Mouse (Mus musculus) intestine, embryonic 15.5 days (tissue): Measurements from ENCODE around the gene Smyd3. TPM values are rescaled to one million over a fixed set of nuclear protein-coding genes. Genes with fewer than 3 reads are reported as not detected.

Experiments
- ATAC-seq: fragments of 200-750 bp; cut with Nextera tagmentation; 2 replicates; pipeline ENCODE4 v1.8.0; 2017; ENCODE audit warnings: moderate TSS enrichment, moderate library complexity
- H3K27ac ChIP-seq: fragments of 300-500 bp; sonication (generic); 2 replicates; pipeline ENCODE4 v1.5.1; 2015; ENCODE audit warnings: mild to moderate bottlenecking, inconsistent platforms
- H3K27me3 ChIP-seq: fragments of 300-500 bp; sonication (generic); replicated peaks from 2 replicates; pipeline ENCODE4 v1.6.1; 2015; ENCODE audit warnings: inconsistent platforms
- H3K36me3 ChIP-seq: fragments of 300-500 bp; sonication (generic); 2 replicates; pipeline ENCODE4 v1.6.1; 2015; ENCODE audit warnings: inconsistent platforms
- H3K4me1 ChIP-seq: fragments of 300-500 bp; sonication (generic); replicated peaks from 2 replicates; pipeline ENCODE4 v1.6.1; 2015; ENCODE audit warnings: inconsistent platforms
- H3K4me2 ChIP-seq: fragments of 300-500 bp; sonication (generic); replicated peaks from 2 replicates; pipeline ENCODE4 v1.6.1; 2015; ENCODE audit warnings: mild to moderate bottlenecking, inconsistent platforms
- H3K4me3 ChIP-seq: fragments of 300-500 bp; sonication (generic); replicated peaks from 2 replicates; pipeline ENCODE4 v1.5.1; 2015; ENCODE audit warnings: inconsistent platforms
- H3K9ac ChIP-seq: fragments of 300-500 bp; sonication (generic); 2 replicates; pipeline ENCODE4 v1.6.1; 2015; ENCODE audit warnings: inconsistent platforms
- H3K9me3 ChIP-seq: fragments of 300-500 bp; sonication (generic); 2 replicates; pipeline ENCODE4 v1.6.1; 2016; ENCODE audit warnings: inconsistent platforms
- WGBS: fragments of 180-500 bp; shearing (Covaris S2); methylation state at CpG from one replicate; pipeline ENCODE4 v1.1.7; 2015; 5-methylcytosine and 5-hydroxymethylcytosine counted together
- polyA plus RNA-seq: library from polyadenylated mRNA; unstranded; fragments of >200 nt; fragmentation: Nextera tagmentation; extraction: Ambion mirVana; gene quantifications from 2 replicates; pipeline ENCODE4 v1.2.1, GENCODE M21; 2015

The Smyd3 gene
- polyA plus RNA-seq, 1 experiment from 2014 or later: 18.1 TPM

DNA sequence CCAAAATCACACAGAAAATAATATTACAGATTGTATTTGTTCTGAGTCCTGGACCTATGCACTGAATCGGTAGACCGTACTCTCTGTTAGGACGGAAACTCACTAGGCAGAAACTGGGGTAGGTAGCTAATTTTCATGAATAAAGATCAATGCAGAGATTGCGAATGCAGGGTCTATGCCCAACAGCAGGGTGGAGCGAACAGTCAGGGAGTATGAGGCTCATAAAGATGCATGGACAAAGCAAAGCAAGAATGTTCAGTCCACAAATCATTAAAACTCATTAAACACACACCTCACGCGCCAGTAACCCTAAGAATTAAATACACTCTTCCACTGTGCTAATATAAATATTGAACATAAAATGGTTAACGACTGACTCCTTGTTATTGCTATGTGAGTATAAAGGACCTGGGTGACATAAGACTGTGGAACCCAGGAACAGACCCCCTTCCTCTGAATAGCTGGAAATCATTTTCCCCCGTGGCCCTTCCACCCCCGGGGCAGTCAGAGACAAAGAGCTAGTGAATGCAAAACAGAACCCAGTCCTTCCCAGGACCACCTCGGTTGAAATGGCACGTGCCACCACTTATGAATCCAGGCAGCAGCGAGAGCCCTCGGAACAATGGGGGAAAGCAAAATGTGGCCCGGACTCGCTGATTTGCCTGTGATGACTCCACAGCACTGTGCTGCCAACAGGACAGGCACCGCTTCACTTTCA is 71.6 kb downstream of the Smyd3 start:
- Histone ChIP-seq H3K4me3 (no peak overlapping the region), H3K27me3 (no peaks in the 10 kb centered on the region), H3K4me1 (no peaks in the 10 kb centered on the region), H3K27ac (no peak overlapping the region), H3K4me2 (no peak overlapping the region), H3K36me3 (no peaks in the 10 kb centered on the region), H3K9ac (no peak overlapping the region), H3K9me3 (no peaks in the 10 kb centered on the region)
- 46% methylated on average over 17 of the region's 17 CpGs for WGBS
- ATAC-seq: peak; percentile 59; the same call in 1 of the 2 replicates

DNA sequence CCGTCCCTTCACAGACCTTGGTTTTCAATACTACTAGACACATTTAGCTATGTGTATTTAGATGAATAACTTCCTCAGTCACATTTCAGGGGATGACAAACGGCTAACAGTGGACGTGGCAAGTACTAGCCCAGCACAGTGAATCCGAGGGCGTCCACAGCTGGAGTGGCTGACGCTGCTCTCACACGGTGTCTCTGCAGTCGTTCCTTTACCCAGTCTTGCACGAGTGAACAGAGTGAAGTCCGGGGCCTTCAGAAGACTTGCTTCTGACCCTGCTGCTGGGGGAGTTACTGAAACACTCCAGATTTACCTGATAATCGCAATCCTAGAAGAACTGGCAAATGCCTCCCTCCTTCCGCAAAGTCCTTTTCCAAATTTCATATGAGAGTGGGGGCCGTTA is 74.0 kb downstream of the Smyd3 start:
- 71% methylated on average over 13 of the region's 13 CpGs for WGBS
- H3K4me3 ChIP-seq: no peak overlapping the region
- H3K27ac ChIP-seq: no peak overlapping the region
- H3K36me3 ChIP-seq: no peaks in the 10 kb centered on the region
- no peaks in the 10 kb centered on the region for H3K9me3 ChIP-seq
- no peaks in the 10 kb centered on the region for H3K4me1 ChIP-seq
- H3K27me3 ChIP-seq: no peaks in the 10 kb centered on the region
- H3K4me2 ChIP-seq: no peak overlapping the region
- no peak for ATAC-seq
- H3K9ac ChIP-seq: no peak overlapping the region

DNA sequence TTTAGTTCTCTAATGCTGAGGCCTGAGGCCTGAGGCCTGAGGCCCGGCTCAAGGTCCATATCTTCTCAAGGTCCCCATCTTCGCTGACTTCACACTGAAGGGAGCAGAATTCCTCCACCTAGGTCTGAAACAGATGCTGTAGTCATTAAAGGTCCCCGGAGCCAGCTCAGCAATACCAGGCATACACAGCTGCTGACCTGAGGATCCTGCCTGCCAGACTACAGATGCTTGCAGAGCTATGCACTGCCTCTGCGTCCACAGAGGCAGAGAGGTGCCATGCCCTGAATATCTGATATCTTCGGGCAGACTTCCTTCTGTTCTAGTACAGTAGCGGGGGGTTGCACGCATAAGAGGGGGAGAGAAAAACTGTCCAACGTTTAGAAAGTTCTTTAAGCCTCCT is 74.4 kb downstream of the Smyd3 start:
- 64% methylated on average over 8 of the region's 8 CpGs for WGBS
- no peak overlapping the region for H3K4me2 ChIP-seq
- H3K27me3 ChIP-seq: no peaks in the 10 kb centered on the region
- H3K36me3 ChIP-seq: no peaks in the 10 kb centered on the region
- no peak; the same call in 1 of the 2 replicates for ATAC-seq
- H3K4me3 ChIP-seq: no peak overlapping the region
- no peak overlapping the region for H3K27ac ChIP-seq
- H3K9ac ChIP-seq: no peak overlapping the region
- no peaks in the 10 kb centered on the region for H3K9me3 ChIP-seq
- no peaks in the 10 kb centered on the region for H3K4me1 ChIP-seq

DNA sequence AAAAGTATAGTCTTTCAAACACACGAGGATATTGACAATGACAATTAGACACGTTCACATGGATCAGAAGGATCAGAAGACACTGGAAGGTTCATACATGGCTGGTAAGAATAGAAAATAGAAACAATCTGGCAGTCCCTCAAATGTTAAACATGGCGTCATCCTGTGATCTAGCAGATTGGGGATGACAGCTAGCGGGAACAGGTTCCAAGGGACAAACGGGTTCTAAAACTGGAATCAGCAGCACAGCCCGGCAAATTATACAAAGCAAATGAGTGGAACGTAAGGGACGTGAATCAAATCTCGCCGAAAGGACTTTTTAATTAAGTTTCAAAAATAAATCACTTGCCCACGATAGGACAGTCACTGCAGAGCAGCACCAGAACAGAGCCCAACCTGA is 81.2 kb downstream of the Smyd3 start:
- no peak overlapping the region for H3K4me3 ChIP-seq
- 92% methylated on average over 11 of the region's 11 CpGs for WGBS
- H3K36me3 ChIP-seq: no peaks in the 10 kb centered on the region

DNA sequence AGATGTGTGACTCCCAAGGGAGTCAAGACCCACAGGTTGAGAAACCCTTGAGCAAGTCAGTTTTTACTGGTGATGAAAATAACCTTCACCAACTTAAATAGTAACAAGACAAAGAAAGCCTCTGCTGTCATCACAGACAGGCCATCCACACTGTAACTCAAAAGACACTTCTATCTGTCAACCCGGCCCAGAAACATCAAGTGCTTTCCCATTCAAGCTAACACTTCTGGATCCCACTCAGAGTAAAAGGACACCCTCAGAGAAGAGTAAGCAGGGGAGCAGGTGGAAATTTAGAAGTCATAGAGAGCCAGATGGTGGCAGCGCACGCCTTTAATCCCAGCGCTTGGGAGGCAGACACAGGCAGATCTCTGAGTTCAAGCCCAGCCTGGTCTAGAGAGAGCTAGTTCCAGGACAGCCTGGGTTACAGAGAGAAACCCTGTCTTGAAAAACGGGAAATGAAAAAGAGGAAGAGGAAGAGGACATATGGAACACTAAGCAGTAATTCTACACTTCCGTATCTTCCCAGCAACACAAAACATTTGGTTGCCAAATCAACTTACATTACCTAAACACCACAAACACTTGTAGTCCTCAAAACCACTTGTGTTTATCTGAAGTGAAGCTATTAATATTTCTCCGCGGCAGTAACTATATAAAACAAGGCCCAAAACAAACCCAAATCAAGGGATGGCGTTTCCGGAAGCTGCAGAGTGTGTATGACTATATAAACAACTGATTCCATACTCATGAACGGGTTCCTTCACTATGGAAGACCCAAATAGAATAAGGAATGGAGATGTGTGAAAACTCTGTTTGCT is 83.2 kb downstream of the Smyd3 start:
- ATAC-seq: no peak
- H3K4me1 ChIP-seq: no peaks in the 10 kb centered on the region
- no peak overlapping the region for H3K4me2 ChIP-seq
- 77% methylated on average over 11 of the region's 11 CpGs for WGBS
- no peak overlapping the region for H3K27ac ChIP-seq
- H3K27me3 ChIP-seq: no peaks in the 10 kb centered on the region
- H3K36me3 ChIP-seq: no peaks in the 10 kb centered on the region
- H3K9me3 ChIP-seq: no peaks in the 10 kb centered on the region
- no peak overlapping the region for H3K9ac ChIP-seq
- H3K4me3 ChIP-seq: no peak overlapping the region

More for the DNA sequence above, 81.2 kb downstream of the Smyd3 start:
- Histone ChIP-seq H3K27me3 (no peaks in the 10 kb centered on the region), H3K9ac (no peak overlapping the region), H3K4me1 (no peaks in the 10 kb centered on the region), H3K4me2 (no peak overlapping the region), H3K27ac (no peak overlapping the region), H3K9me3 (no peaks in the 10 kb centered on the region)
- no peak for ATAC-seq

DNA sequence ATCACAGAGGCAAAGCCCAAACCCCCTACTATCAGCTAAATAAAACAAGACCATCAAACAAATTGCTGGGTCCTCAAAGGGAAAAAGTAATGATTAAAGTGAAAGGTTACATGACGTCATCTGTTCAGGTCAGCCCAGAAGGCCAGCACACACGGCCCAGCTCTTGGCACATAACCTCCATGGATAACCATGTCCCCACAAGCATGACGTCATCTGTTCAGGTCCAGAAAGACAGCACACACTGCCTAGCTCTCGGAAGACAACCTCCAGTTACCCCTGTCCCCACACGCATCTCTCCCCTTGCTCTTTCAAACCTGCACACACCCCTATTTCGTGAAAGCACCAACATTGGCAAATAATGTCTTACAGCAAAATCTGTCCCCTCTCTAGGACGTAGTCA is 84.0 kb downstream of the Smyd3 start:
- 76% methylated on average over 7 of the region's 7 CpGs for WGBS
- no peak for ATAC-seq
- no peak overlapping the region for H3K27ac ChIP-seq
- H3K4me1 ChIP-seq: no peaks in the 10 kb centered on the region
- no peaks in the 10 kb centered on the region for H3K36me3 ChIP-seq
- no peak overlapping the region for H3K4me3 ChIP-seq
- H3K4me2 ChIP-seq: no peak overlapping the region
- H3K27me3 ChIP-seq: no peaks in the 10 kb centered on the region
- H3K9me3 ChIP-seq: no peaks in the 10 kb centered on the region
- no peak overlapping the region for H3K9ac ChIP-seq

DNA sequence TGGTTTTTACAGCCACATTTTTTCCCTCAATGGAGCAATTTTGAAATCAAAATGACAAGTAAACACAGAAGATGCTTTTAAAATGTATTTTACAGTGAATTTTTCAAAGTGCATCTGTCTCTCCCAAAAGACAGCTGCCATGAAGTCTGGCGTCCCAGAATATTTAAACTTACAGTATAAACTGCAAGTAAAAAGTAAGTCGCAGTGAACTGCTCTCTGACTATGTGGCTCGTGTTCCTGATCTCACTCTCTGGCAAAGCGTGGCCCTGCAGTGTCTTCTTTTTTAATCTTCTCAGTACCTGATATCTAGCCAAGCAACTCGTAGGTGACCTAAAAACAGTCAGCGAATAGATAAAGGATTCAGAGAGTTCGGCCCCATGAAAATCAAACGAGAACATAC is 84.5 kb downstream of the Smyd3 start:
- H3K4me3 ChIP-seq: no peak overlapping the region
- no peak overlapping the region for H3K4me2 ChIP-seq
- H3K27me3 ChIP-seq: no peaks in the 10 kb centered on the region
- no peaks in the 10 kb centered on the region for H3K36me3 ChIP-seq
- ATAC-seq: no peak
- H3K4me1 ChIP-seq: no peaks in the 10 kb centered on the region
- H3K9me3 ChIP-seq: no peaks in the 10 kb centered on the region
- no peak overlapping the region for H3K27ac ChIP-seq
- H3K9ac ChIP-seq: no peak overlapping the region
- WGBS: 74% methylated on average over 8 of the region's 8 CpGs

DNA sequence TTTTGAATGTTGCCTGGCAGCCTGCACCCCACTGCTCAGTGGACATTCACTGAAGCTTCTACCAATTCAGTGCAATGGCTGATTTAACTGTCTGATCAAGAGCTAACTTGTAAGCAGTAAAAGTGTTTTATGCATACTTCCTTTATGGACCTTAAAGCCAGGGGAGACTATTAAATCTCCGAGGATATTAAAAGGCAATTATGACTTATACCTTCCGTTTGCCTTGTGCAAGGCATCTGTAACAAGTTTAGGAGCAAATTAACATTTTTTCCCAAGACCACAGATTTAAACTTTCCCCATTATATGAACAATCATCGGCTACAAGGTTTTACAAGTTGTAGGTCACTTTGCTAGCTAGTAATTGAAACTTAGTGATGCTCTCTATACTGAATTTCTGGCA is 87.8 kb downstream of the Smyd3 start:
- H3K4me3 ChIP-seq: no peak overlapping the region
- ATAC-seq: no peak
- WGBS: 80% methylated on average over 3 of the region's 3 CpGs
- H3K9me3 ChIP-seq: no peaks in the 10 kb centered on the region
- no peaks in the 10 kb centered on the region for H3K36me3 ChIP-seq
- no peak overlapping the region for H3K4me2 ChIP-seq
- H3K27me3 ChIP-seq: no peaks in the 10 kb centered on the region
- no peak overlapping the region for H3K9ac ChIP-seq
- no peak overlapping the region for H3K27ac ChIP-seq
- no peaks in the 10 kb centered on the region for H3K4me1 ChIP-seq

DNA sequence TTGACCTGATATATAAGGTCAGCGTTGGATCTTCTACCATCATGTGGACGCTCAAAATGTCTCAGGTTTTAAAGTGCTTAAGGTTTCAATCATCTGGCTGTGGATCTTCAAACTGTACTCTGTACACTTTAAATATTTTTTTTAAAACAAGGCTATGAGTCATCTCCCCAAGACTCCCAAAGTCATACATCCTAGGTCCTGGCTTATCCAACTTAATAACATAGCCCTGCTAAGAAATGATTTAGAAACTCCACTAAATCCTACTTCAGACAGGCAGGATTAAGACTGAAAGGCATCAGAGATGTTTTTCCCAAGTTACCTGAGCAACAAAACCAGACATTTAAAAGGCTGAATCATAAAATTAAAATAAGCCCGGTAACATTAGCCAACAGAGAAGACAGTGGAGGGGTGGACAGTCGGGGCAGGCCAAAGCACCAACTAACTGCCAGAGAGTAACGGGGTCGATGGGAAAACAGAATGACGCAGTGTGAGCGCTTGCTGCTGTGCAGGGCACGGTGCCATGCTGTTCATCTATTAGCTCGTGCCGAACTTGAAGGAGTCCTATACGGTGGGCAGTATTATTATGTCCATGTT is 92.9 kb downstream of the Smyd3 start:
- H3K9ac ChIP-seq: no peak overlapping the region
- no peak overlapping the region for H3K4me2 ChIP-seq
- H3K4me3 ChIP-seq: no peak overlapping the region
- no peaks in the 10 kb centered on the region for H3K4me1 ChIP-seq
- no peaks in the 10 kb centered on the region for H3K9me3 ChIP-seq
- H3K36me3 ChIP-seq: no peaks in the 10 kb centered on the region
- 83% methylated on average over 12 of the region's 12 CpGs for WGBS
- no peaks in the 10 kb centered on the region for H3K27me3 ChIP-seq
- H3K27ac ChIP-seq: no peak overlapping the region
- no peak for ATAC-seq

DNA sequence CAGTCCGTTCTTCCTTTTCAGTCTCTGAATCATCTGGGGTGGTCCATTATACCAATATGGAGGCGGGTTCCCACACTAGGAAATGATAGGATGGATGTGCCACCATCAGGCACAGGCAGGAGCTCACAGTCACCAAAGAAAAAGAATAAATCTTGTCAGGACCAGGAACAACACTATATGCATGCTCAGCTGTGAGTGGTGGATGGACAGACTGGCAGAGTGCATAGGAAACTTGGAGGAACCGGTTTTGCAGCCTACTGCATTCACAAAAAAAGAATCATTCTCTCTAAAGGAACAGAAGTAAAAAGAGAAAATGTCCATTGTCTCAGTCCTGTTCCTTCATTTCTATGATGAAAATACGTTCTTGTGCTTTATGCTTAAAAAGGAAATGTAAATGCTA is 98.8 kb downstream of the Smyd3 start:
- H3K27ac ChIP-seq: no peak overlapping the region
- H3K4me2 ChIP-seq: no peak overlapping the region
- no peaks in the 10 kb centered on the region for H3K36me3 ChIP-seq
- no peaks in the 10 kb centered on the region for H3K27me3 ChIP-seq
- H3K9me3 ChIP-seq: no peaks in the 10 kb centered on the region
- no peak overlapping the region for H3K9ac ChIP-seq
- ATAC-seq: no peak
- WGBS: 67% methylated on average over 4 of the region's 4 CpGs
- no peak overlapping the region for H3K4me3 ChIP-seq
- no peaks in the 10 kb centered on the region for H3K4me1 ChIP-seq

DNA sequence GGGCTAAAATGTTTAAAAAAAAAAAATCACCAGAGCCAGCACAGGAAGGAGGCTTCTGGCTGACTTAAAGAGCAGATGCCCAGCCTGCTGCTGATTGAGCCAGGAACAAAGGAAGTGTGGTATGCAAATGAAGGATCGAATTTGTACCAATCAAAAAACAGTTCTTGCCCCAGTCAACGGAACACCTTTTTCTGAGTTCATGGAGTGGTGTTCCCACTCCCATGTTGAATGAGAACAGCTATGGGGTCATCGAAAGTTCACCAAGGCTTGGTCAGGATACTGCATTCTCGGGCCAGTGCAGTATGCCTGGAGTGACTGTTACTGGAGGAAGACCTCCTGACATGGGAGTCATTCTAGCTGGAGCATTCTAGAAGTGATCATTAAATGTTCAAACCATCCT is 109.8 kb downstream of the Smyd3 start:
- ATAC-seq: no peak
- Histone ChIP-seq H3K9me3 (no peaks in the 10 kb centered on the region), H3K27ac (no peak overlapping the region), H3K27me3 (no peaks in the 10 kb centered on the region), H3K36me3 (no peaks in the 10 kb centered on the region), H3K4me1 (no peaks in the 10 kb centered on the region), H3K9ac (no peak overlapping the region), H3K4me3 (no peak overlapping the region), H3K4me2 (no peak overlapping the region)
- 87% methylated on average over 4 of the region's 4 CpGs for WGBS

DNA sequence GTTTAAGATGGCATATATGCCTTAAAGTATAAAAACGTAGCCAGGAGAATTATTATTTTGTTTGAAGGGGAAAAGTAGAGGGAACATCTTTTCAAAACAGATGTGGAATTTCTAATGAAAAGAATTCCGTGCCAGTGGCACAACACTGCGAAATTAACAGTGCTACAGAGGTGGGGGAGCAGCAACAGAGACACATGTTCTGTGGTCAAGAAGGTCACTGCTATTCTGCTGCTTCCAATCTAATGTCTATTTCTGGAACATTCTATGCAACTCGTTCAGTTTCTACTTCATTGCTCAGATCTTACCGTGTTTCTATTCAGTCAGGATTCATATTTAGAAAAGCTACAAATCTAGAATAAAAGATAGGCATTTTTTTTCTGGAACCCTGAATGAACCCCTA is 117.0 kb downstream of the Smyd3 start:
- H3K27ac ChIP-seq: no peak overlapping the region
- no peak overlapping the region for H3K4me3 ChIP-seq
- no peak overlapping the region for H3K4me2 ChIP-seq
- H3K4me1 ChIP-seq: no peaks in the 10 kb centered on the region
- WGBS: 83% methylated on average over 5 of the region's 5 CpGs
- H3K9ac ChIP-seq: no peak overlapping the region
- H3K27me3 ChIP-seq: no peaks in the 10 kb centered on the region
- ATAC-seq: no peak
- no peaks in the 10 kb centered on the region for H3K36me3 ChIP-seq
- no peaks in the 10 kb centered on the region for H3K9me3 ChIP-seq
